In genomic region chr9:124425411-124425885, GRCm38 (mm10) we compare ENCODE assay signal across 8 mouse cellular contexts. TPM values are rescaled to one million over a fixed set of nuclear protein-coding genes. Genes with fewer than 3 reads are reported as not detected.
DNase-seq lines count a peak whose midpoint lies in the region; ATAC-seq and TF ChIP-seq lines count a peak whose summit lies in the region.

No protein-coding gene starts in this region.

- no peak overlapping the region for H3K4me2 ChIP-seq in CH12.LX (ENCODE audit: insufficient read depth, low read depth, poor library complexity, severe bottlenecking)
- peak overlapping the region; percentile 65 for H3K4me2 ChIP-seq in forebrain, embryonic 13.5 days
- peak overlapping the region; percentile 94 for H3K4me2 ChIP-seq in liver, embryonic 15.5 days
- H3K4me2 ChIP-seq in neural tube, embryonic 11.5 days (ENCODE audit: low read depth) = peak overlapping the region; percentile 52
- H3K4me2 ChIP-seq in stomach, embryonic 16.5 days (ENCODE audit: low read depth, low read length) = peak overlapping the region; percentile 64

- H3K9ac ChIP-seq in CH12.LX (ENCODE audit: insufficient read depth, low read depth) = peak overlapping the region; percentile 85; the same call in 1 of the 2 replicates
- peak overlapping the region; percentile 65 for H3K9ac ChIP-seq in forebrain, embryonic 13.5 days
- peak overlapping the region; percentile 21; the same call in 1 of the 2 replicates for H3K9ac ChIP-seq in liver, embryonic 15.5 days
- H3K9ac ChIP-seq in neural tube, embryonic 11.5 days (ENCODE audit: low read length) = peak overlapping the region; percentile 63
- H3K9ac ChIP-seq in stomach, embryonic 16.5 days (ENCODE audit: low read length) = peak overlapping the region; percentile 85

- no peaks in the 10 kb centered on the region for H3K4me1 ChIP-seq in CH12.LX (ENCODE audit: control insufficient read depth in 1 of 2, insufficient read depth in 2 of 2)
- H3K4me1 ChIP-seq in forebrain, embryonic 13.5 days = no peaks in the 10 kb centered on the region
- peaks cover 33% of the 10 kb centered on the region for H3K4me1 ChIP-seq in liver, embryonic 15.5 days (replicated peaks)
- no peaks in the 10 kb centered on the region for H3K4me1 ChIP-seq in neural tube, embryonic 11.5 days (ENCODE audit: control insufficient read depth, insufficient read depth, low read length)
- no peaks in the 10 kb centered on the region for H3K4me1 ChIP-seq in stomach, embryonic 16.5 days (ENCODE audit: control insufficient read depth, insufficient read depth, low read length)

- dilution Hi-C loops in CH12.LX (cut with MboI; ENCODE audit: extremely low pct_ligation_motif_present, extremely low pct_unique_long_range_greater_than_20kb, low sequenced_read_pairs) = no loop called here

- no peaks in the 10 kb centered on the region for H3K79me2 ChIP-seq in CH12.LX (replicated peaks; ENCODE audit: control insufficient read depth, extremely low read depth, insufficient read depth, poor library complexity, severe bottlenecking)

- no peak for TF ChIP-seq RAD21 in CH12.LX (IDR thresholded peaks at IDR 0.05; ENCODE audit: low read depth, low read length)

- in situ Hi-C loops in CH12.LX (cut with MboI; ENCODE audit: low pct_ligation_motif_present, low pct_unique_long_range_greater_than_20kb, low sequenced_read_pairs) = no loop called here

- H3K27me3 ChIP-seq in CH12.LX (replicated peaks) = no peaks in the 10 kb centered on the region
- H3K27me3 ChIP-seq in forebrain, embryonic 13.5 days = no peaks in the 10 kb centered on the region
- H3K27me3 ChIP-seq in liver, embryonic 15.5 days = peaks cover 5% of the 10 kb centered on the region; the same call in 1 of the 2 replicates
- no peaks in the 10 kb centered on the region for H3K27me3 ChIP-seq in neural tube, embryonic 11.5 days (ENCODE audit: control insufficient read depth, insufficient read depth, low read length)
- H3K27me3 ChIP-seq in stomach, embryonic 16.5 days (ENCODE audit: control insufficient read depth, insufficient read depth, low read length) = no peaks in the 10 kb centered on the region

- peak; percentile 66 for TF ChIP-seq POLR2A in CH12.LX (IDR thresholded peaks at IDR 0.05; ENCODE audit: low read depth, low read length)

- WGBS in forebrain, embryonic 13.5 days = under 1% methylated on average over 42 of the region's 47 CpGs
- 0% methylated on average over 47 of the region's 47 CpGs for WGBS in liver, embryonic 15.5 days (ENCODE audit: insufficient replicate concordance)
- under 1% methylated on average over 44 of the region's 47 CpGs for WGBS in neural tube, embryonic 11.5 days
- WGBS in stomach, embryonic 16.5 days = under 1% methylated on average over 47 of the region's 47 CpGs

- ATAC-seq in forebrain, embryonic 13.5 days = peak; percentile 29
- ATAC-seq in liver, embryonic 15.5 days (ENCODE audit: insufficient read depth) = peak; percentile 4; the same call in 1 of the 2 replicates
- peak; percentile 52 for ATAC-seq in neural tube, embryonic 11.5 days (ENCODE audit: insufficient read depth, low FRiP score, low TSS enrichment)
- ATAC-seq in stomach, embryonic 16.5 days (ENCODE audit: insufficient read depth, low FRiP score) = peak; percentile 22

- peak; percentile 95 for DNase-seq in CH12.LX (ENCODE audit: extremely low read depth)
- DNase-seq in c-Kit-positive CD71-positive TER-119-negative erythroid progenitor cells, embryonic 14.5 days (ENCODE audit: low read depth) = peak; percentile 57
- peak; percentile 96 to 97 for DNase-seq in heart, postnatal 10 days
- peak; percentile 98 for DNase-seq in kidney, postnatal 4 days
- DNase-seq in neural tube, embryonic 11.5 days (ENCODE audit: low spot score) = peak; percentile 94

- no peaks in the 10 kb centered on the region for H3K36me3 ChIP-seq in CH12.LX (replicated peaks in 1 of 2; ENCODE audit: control insufficient read depth in 1 of 2, insufficient read depth in 1 of 2, low read length in 1 of 2)
- no peaks in the 10 kb centered on the region for H3K36me3 ChIP-seq in forebrain, embryonic 13.5 days (ENCODE audit: poor library complexity, severe bottlenecking)
- no peaks in the 10 kb centered on the region for H3K36me3 ChIP-seq in liver, embryonic 15.5 days (replicated peaks)
- H3K36me3 ChIP-seq in neural tube, embryonic 11.5 days (ENCODE audit: control insufficient read depth, insufficient read depth, low read length) = no peaks in the 10 kb centered on the region
- H3K36me3 ChIP-seq in stomach, embryonic 16.5 days (ENCODE audit: control insufficient read depth, insufficient read depth, low read length) = no peaks in the 10 kb centered on the region

- peak; percentile 41; the same call in 1 of the 2 replicates for TF ChIP-seq EP300 in CH12.LX (IDR thresholded peaks at IDR 0.05; ENCODE audit: low read length)

- H3K9me3 ChIP-seq in CH12.LX (replicated peaks; ENCODE audit: low read length) = no peaks in the 10 kb centered on the region
- H3K9me3 ChIP-seq in forebrain, embryonic 13.5 days (replicated peaks) = no peaks in the 10 kb centered on the region
- H3K9me3 ChIP-seq in liver, embryonic 15.5 days (replicated peaks) = no peaks in the 10 kb centered on the region
- H3K9me3 ChIP-seq in neural tube, embryonic 11.5 days (ENCODE audit: control insufficient read depth, low read length) = no peaks in the 10 kb centered on the region
- H3K9me3 ChIP-seq in stomach, embryonic 16.5 days (replicated peaks; ENCODE audit: control insufficient read depth, low read length) = no peaks in the 10 kb centered on the region

- no peak for TF ChIP-seq CTCF in CH12.LX (conservative IDR thresholded peaks at IDR 0.05 in 1 of 2, IDR thresholded peaks at IDR 0.05 in 1 of 2; ENCODE audit: low read depth in 2 of 2, low read length in 2 of 2)

- intact Hi-C loops in heart, postnatal 10 days (cut with DNase I) = loop anchor here (5.0 kb wide), 1 partner anchor 298 kb away; no protein-coding TSS in a partner anchor

- H3K27ac ChIP-seq in CH12.LX (ENCODE audit: insufficient read depth, low read depth) = peak overlapping the region; percentile 98
- peak overlapping the region; percentile 96 for H3K27ac ChIP-seq in forebrain, embryonic 13.5 days
- H3K27ac ChIP-seq in liver, embryonic 15.5 days (replicated peaks) = peak overlapping the region; percentile 95
- H3K27ac ChIP-seq in neural tube, embryonic 11.5 days (ENCODE audit: low read depth, low read length) = peak overlapping the region; percentile 96
- H3K27ac ChIP-seq in stomach, embryonic 16.5 days (ENCODE audit: low read length) = peak overlapping the region; percentile 99

- peak overlapping the region; percentile 55 to 61 (median 59) for H3K4me3 ChIP-seq in CH12.LX (replicated peaks in 1 of 3; ENCODE audit: low read depth in 2 of 3, low read length in 2 of 3, poor library complexity in 1 of 3)
- peak overlapping the region; percentile 67 for H3K4me3 ChIP-seq in forebrain, embryonic 13.5 days
- peak overlapping the region; percentile 76 for H3K4me3 ChIP-seq in liver, embryonic 15.5 days (replicated peaks)
- H3K4me3 ChIP-seq in neural tube, embryonic 11.5 days (ENCODE audit: low read depth, low read length) = peak overlapping the region; percentile 67
- peak overlapping the region; percentile 74 for H3K4me3 ChIP-seq in stomach, embryonic 16.5 days (replicated peaks; ENCODE audit: low read length)

TF ChIP-seq in CH12.LX, 34 proteins besides CTCF, POLR2A, EP300 and RAD21 (continues in another document):
- peak; percentile 79; the same call in 1 of the 2 replicates for TF ChIP-seq KAT2A (IDR thresholded peaks at IDR 0.05; ENCODE audit: insufficient replicate concordance, low read length)
- TF ChIP-seq NRF1 (IDR thresholded peaks at IDR 0.05; ENCODE audit: low read depth, low read length) = peak; percentile 34; the same call in 1 of the 2 replicates
- peak; percentile 74 for TF ChIP-seq SIN3A (IDR thresholded peaks at IDR 0.05; ENCODE audit: low read length)
- no peak for TF ChIP-seq USF1 (IDR thresholded peaks at IDR 0.05; ENCODE audit: low read depth, low read length)
- TF ChIP-seq ZC3H11A (IDR thresholded peaks at IDR 0.05; ENCODE audit: low read depth, low read length) = no peak
- 0 out of 2 replicates have a peak, but pooled peaks have one; percentile 4 for TF ChIP-seq MAFK (IDR thresholded peaks at IDR 0.05; ENCODE audit: insufficient replicate concordance, low read length)
- TF ChIP-seq ZMIZ1 (IDR thresholded peaks at IDR 0.05; ENCODE audit: low read depth, low read length) = peak; percentile 57; the same call in 1 of the 2 replicates
- TF ChIP-seq ZKSCAN1 (IDR thresholded peaks at IDR 0.05; ENCODE audit: borderline replicate concordance, low read depth, low read length) = no peak
- TF ChIP-seq UBTF (IDR thresholded peaks at IDR 0.05; ENCODE audit: low read depth, low read length) = no peak
- TF ChIP-seq BHLHE40 (IDR thresholded peaks at IDR 0.05; ENCODE audit: low read depth, low read length) = peak; percentile 60
- peak; percentile 74; the same call in 1 of the 2 replicates for TF ChIP-seq MEF2A (IDR thresholded peaks at IDR 0.05; ENCODE audit: borderline replicate concordance, low read depth, low read length)
- TF ChIP-seq CHD2 (IDR thresholded peaks at IDR 0.05; ENCODE audit: low read length) = peak; percentile 79
- no peak for TF ChIP-seq PAX5 (IDR thresholded peaks at IDR 0.05; ENCODE audit: low read length)
- no peak for TF ChIP-seq POLR2AphosphoS2 (IDR thresholded peaks at IDR 0.05; ENCODE audit: low read depth, low read length)
- TF ChIP-seq ELF1 (IDR thresholded peaks at IDR 0.05; ENCODE audit: low read depth, low read length) = peak; percentile 86
- TF ChIP-seq MAZ (IDR thresholded peaks at IDR 0.05; ENCODE audit: low read depth, low read length) = peak; percentile 74; the same call in 1 of the 2 replicates
- peak; percentile 43 for TF ChIP-seq JUN (IDR thresholded peaks at IDR 0.05; ENCODE audit: insufficient read depth, low read depth, low read length)
- peak; percentile 78 for TF ChIP-seq HCFC1 (IDR thresholded peaks at IDR 0.05; ENCODE audit: low read depth, low read length)
- peak; percentile 75; the same call in 1 of the 2 replicates for TF ChIP-seq TBP (conservative IDR thresholded peaks at IDR 0.05; ENCODE audit: low read depth, low read length)
- peak; percentile 56 for TF ChIP-seq MAX (IDR thresholded peaks at IDR 0.05; ENCODE audit: low read length)
- no peak for TF ChIP-seq E2F4 (IDR thresholded peaks at IDR 0.05; ENCODE audit: insufficient replicate concordance, low read depth, low read length)

RNA-seq across cellular contexts. Expression of gene Ppp2r3d, which starts 51.2 kb away (rescaled TPM):
- total RNA-seq in CH12.LX (2012; rRNA removed) = 34.0 and 47.2 TPM in 2 replicates
- 21.0 and 24.5 TPM in 2 replicates for total RNA-seq in CH12.LX (2014; rRNA removed)
- polyA plus RNA-seq in CH12.LX (2012; ENCODE audit: insufficient read length, low read depth) = 62.7 and 66.7 TPM in 2 replicates
- 132 and 136 TPM in 2 replicates for polyA plus RNA-seq in forebrain, embryonic 13.5 days (2015; fragmentation: Nextera tagmentation; extraction: Ambion mirVana)
- total RNA-seq in heart, postnatal 10 days (2021) = 100 to 1,000 TPM; 146 to 151 TPM
- 29.2 and 30.7 TPM in 2 replicates for polyA plus RNA-seq in liver, embryonic 15.5 days (2015; fragmentation: Nextera tagmentation; extraction: Ambion mirVana)
- 126 and 133 TPM in 2 replicates for polyA plus RNA-seq in neural tube, embryonic 11.5 days (2014; fragmentation: Nextera tagmentation; extraction: Ambion mirVana)
- 81.1 and 86.7 TPM in 2 replicates for polyA plus RNA-seq in stomach, embryonic 16.5 days (2015; fragmentation: Nextera tagmentation; extraction: Ambion mirVana)

Comparison
In these comparisons a context has a peak if more than half of its experiments do, and no peak if none do; other contexts are left out.
1. Peak in every context shown above with its lines: DNase-seq, ATAC-seq, H3K4me3 ChIP-seq and H3K27ac ChIP-seq.
2. H3K9ac ChIP-seq: peak in every context shown above with its lines; median percentile 85 in CH12.LX; 85 in stomach, embryonic 16.5 days; 65 in forebrain, embryonic 13.5 days; 63 in neural tube, embryonic 11.5 days; 21 in liver, embryonic 15.5 days.